Mouse (Mus musculus) midbrain, embryonic 10.5 days (tissue): ENCODE data around the gene Rabl6. TPM values are rescaled to one million over a fixed set of nuclear protein-coding genes. Genes with fewer than 3 reads are reported as not detected.

Experiments used
- DNase-seq: peaks from one replicate; pipeline ENCODE4 v3.0.0-alpha.2; 2017; ENCODE audit warnings: low spot score
- H3K27ac ChIP-seq: fragments of 300-500 bp; sonication (generic); replicated peaks from 2 replicates; pipeline ENCODE4 v1.5.1; 2016; ENCODE audit warnings: mild to moderate bottlenecking
- H3K27me3 ChIP-seq: fragments of 300-500 bp; sonication (generic); 2 replicates; pipeline ENCODE4 v1.6.1; 2016; ENCODE audit warnings: low read depth, mild to moderate bottlenecking; ENCODE audit not compliant: poor library complexity, severe bottlenecking
- H3K36me3 ChIP-seq: fragments of 300-500 bp; sonication (generic); 2 replicates; pipeline ENCODE4 v1.6.1; 2016; ENCODE audit warnings: mild to moderate bottlenecking, moderate library complexity
- H3K4me1 ChIP-seq: fragments of 300-500 bp; sonication (generic); 2 replicates; pipeline ENCODE4 v1.6.1; 2016
- H3K4me3 ChIP-seq: fragments of 300-500 bp; sonication (generic); 2 replicates; pipeline ENCODE4 v1.5.1; 2016; ENCODE audit warnings: mild to moderate bottlenecking, moderate library complexity
- H3K9me3 ChIP-seq: fragments of 300-500 bp; sonication (generic); replicated peaks from 2 replicates; pipeline ENCODE4 v1.6.1; 2016; ENCODE audit warnings: mild to moderate bottlenecking
- WGBS: fragments of 180-500 bp; shearing (Covaris S2); methylation state at CpG from one replicate; pipeline ENCODE4 v1.1.7; 2016; 5-methylcytosine and 5-hydroxymethylcytosine counted together
- polyA plus RNA-seq: library from polyadenylated mRNA; unstranded; fragments of >200 nt; fragmentation: Nextera tagmentation; extraction: Ambion mirVana; gene quantifications from 2 replicates; pipeline ENCODE4 v1.2.1, GENCODE M21; 2016

Rabl6 gene
- polyA plus RNA-seq, 1 experiment from 2014 or later, result 75.1 TPM

- no peaks in the 10 kb centered on the region for H3K9me3 ChIP-seq
- DNase-seq, result no peak
- peak overlapping the region; percentile 80 for H3K4me3 ChIP-seq
- 9% methylated on average over 43 of the region's 43 CpGs for WGBS
- H3K27me3 ChIP-seq, result no peaks in the 10 kb centered on the region
- peaks cover 32% of the 10 kb centered on the region for H3K4me1 ChIP-seq
- peak overlapping the region; percentile 92 for H3K27ac ChIP-seq
- 0 out of 2 replicates have a peak, but pooled peaks cover 3% of the 10 kb centered on the region for H3K36me3 ChIP-seq
Observed at GRCm38 (mm10) chr2:25545996-25546810, 62.1 kb downstream of the Rabl6 start.

GRCm38 (mm10) chr2:25541644-25542367, 66.5 kb downstream of the Rabl6 start:
- 92% methylated on average over 10 of the region's 10 CpGs for WGBS
- no peak overlapping the region for H3K4me3 ChIP-seq
- H3K36me3 ChIP-seq, result peaks cover 29% of the 10 kb centered on the region
- H3K27ac ChIP-seq, result no peak overlapping the region
- no peak for DNase-seq
- no peaks in the 10 kb centered on the region for H3K27me3 ChIP-seq
- H3K4me1 ChIP-seq, result peaks cover 26% of the 10 kb centered on the region
- H3K9me3 ChIP-seq, result no peaks in the 10 kb centered on the region

- Histone ChIP-seq H3K27ac (no peak overlapping the region), H3K27me3 (no peaks in the 10 kb centered on the region), H3K4me3 (no peak overlapping the region), H3K4me1 (peaks cover 17% of the 10 kb centered on the region), H3K36me3 (peaks cover 42% of the 10 kb centered on the region), H3K9me3 (no peaks in the 10 kb centered on the region)
- DNase-seq, result no peak
- WGBS, result 97% methylated on average over 4 of the region's 4 CpGs
Observed at GRCm38 (mm10) chr2:25540541-25540948, 67.8 kb downstream of the Rabl6 start.

- H3K9me3 ChIP-seq, result no peaks in the 10 kb centered on the region
- peaks cover under 1% of the 10 kb centered on the region; the same call in 1 of the 2 replicates for H3K4me1 ChIP-seq
- WGBS, result 93% methylated on average over 8 of the region's 8 CpGs
- peaks cover 78% of the 10 kb centered on the region for H3K36me3 ChIP-seq
- H3K4me3 ChIP-seq, result no peak overlapping the region
- no peaks in the 10 kb centered on the region for H3K27me3 ChIP-seq
- DNase-seq, result no peak
- no peak overlapping the region for H3K27ac ChIP-seq
Observed at GRCm38 (mm10) chr2:25536531-25536930, 71.8 kb downstream of the Rabl6 start.

DNA sequence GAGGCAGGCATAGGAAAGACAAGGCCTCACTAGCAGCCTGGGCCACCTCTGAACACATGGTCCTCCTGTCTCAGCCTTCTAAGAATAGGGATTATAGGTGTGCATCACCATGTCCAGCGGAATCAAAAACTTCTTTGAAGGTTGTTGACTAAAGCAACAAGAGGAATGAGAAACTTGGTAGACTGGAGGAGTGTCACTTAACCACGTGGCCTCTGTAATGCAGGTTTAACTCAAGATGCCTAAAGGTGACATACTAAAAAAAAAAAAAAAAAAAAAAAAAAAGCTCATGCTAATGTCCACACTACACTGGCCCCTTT, 73.5 kb downstream of the Rabl6 start:
- Histone ChIP-seq H3K4me1 (no peaks in the 10 kb centered on the region), H3K27ac (no peak overlapping the region), H3K36me3 (peaks cover 95% of the 10 kb centered on the region), H3K9me3 (no peaks in the 10 kb centered on the region), H3K27me3 (no peaks in the 10 kb centered on the region), H3K4me3 (no peak overlapping the region)
- WGBS, result 93% methylated on average over 2 of the region's 2 CpGs
- DNase-seq, result no peak

- WGBS, result 89% methylated on average over 3 of the region's 3 CpGs
- peaks cover 95% of the 10 kb centered on the region for H3K36me3 ChIP-seq
- no peak overlapping the region for H3K27ac ChIP-seq
Observed at GRCm38 (mm10) chr2:25534178-25534865, 74.0 kb downstream of the Rabl6 start.

GRCm38 (mm10) chr2:25533707-25534106, 74.6 kb downstream of the Rabl6 start:
- peaks cover 98% of the 10 kb centered on the region for H3K36me3 ChIP-seq
- no peak overlapping the region for H3K4me3 ChIP-seq
- WGBS, result 98% methylated on average over 2 of the region's 2 CpGs
- DNase-seq, result no peak
- no peaks in the 10 kb centered on the region for H3K27me3 ChIP-seq
- no peak overlapping the region for H3K27ac ChIP-seq
- no peaks in the 10 kb centered on the region for H3K9me3 ChIP-seq
- H3K4me1 ChIP-seq, result no peaks in the 10 kb centered on the region

More at GRCm38 (mm10) chr2:25534178-25534865, 74.0 kb downstream of the Rabl6 start:
- Histone ChIP-seq H3K9me3 (no peaks in the 10 kb centered on the region), H3K4me3 (no peak overlapping the region), H3K27me3 (no peaks in the 10 kb centered on the region), H3K4me1 (no peaks in the 10 kb centered on the region)
- DNase-seq, result no peak

Other genes starting within 250 kb of the Rabl6 start
- 6.0 and 8.4 TPM in 2 replicates for gene Uap1l1, start 242.8 kb downstream of the Rabl6 start, polyA plus RNA-seq
- gene Sapcd2, start 236.2 kb downstream of the Rabl6 start, polyA plus RNA-seq, result 73.4 and 86.4 TPM in 2 replicates
- 0.26 TPM in 1 of 2 replicates, not detected in the other for gene Entpd2, start 212.6 kb downstream of the Rabl6 start, polyA plus RNA-seq
- 80.6 and 125 TPM in 2 replicates for gene Npdc1, start 209.2 kb downstream of the Rabl6 start, polyA plus RNA-seq
- not detected in 2 replicates for gene Fut7, start 185.3 kb downstream of the Rabl6 start, polyA plus RNA-seq
- 6.2 and 8.1 TPM in 2 replicates for gene Abca2, start 179.8 kb downstream of the Rabl6 start, polyA plus RNA-seq
- 1.1 and 1.9 TPM in 2 replicates for gene Clic3, start 151.7 kb downstream of the Rabl6 start, polyA plus RNA-seq
- 17.4 and 26.4 TPM in 2 replicates for gene Paxx, start 147.4 kb downstream of the Rabl6 start, polyA plus RNA-seq
- gene Ptgds, start 138.5 kb downstream of the Rabl6 start, polyA plus RNA-seq, result 0.16 TPM in 1 of 2 replicates, not detected in the other
- gene Lcn12, start 114.6 kb downstream of the Rabl6 start, polyA plus RNA-seq, result not detected in 2 replicates
- 91.2 and 108 TPM in 2 replicates for gene Fbxw5, start 107.8 kb downstream of the Rabl6 start, polyA plus RNA-seq
- gene C8g, start 106.8 kb downstream of the Rabl6 start, polyA plus RNA-seq, result 5.2 and 5.6 TPM in 2 replicates
- 38.9 and 41.4 TPM in 2 replicates for gene Traf2, start 61.6 kb downstream of the Rabl6 start, polyA plus RNA-seq
- gene Edf1, start 50.7 kb downstream of the Rabl6 start, polyA plus RNA-seq, result 344 and 364 TPM in 2 replicates
- 6.7 and 7.8 TPM in 2 replicates for gene Mamdc4, start 33.7 kb downstream of the Rabl6 start, polyA plus RNA-seq
- 159 and 187 TPM in 2 replicates for gene Phpt1, start 33.3 kb downstream of the Rabl6 start, polyA plus RNA-seq
- 0.05 and 0.27 TPM in 2 replicates for gene Ajm1, start 26.8 kb downstream of the Rabl6 start, polyA plus RNA-seq
- 0.04 and 0.12 TPM in 2 replicates for gene Ccdc183, start 9.2 kb upstream of the Rabl6 start, polyA plus RNA-seq
- 12.8 and 14.7 TPM in 2 replicates for gene Tmem141, start 13.5 kb upstream of the Rabl6 start, polyA plus RNA-seq
- 0.36 and 1.4 TPM in 2 replicates for gene Fcna, start 19.5 kb upstream of the Rabl6 start, polyA plus RNA-seq
- gene Lcn8, start 44.6 kb upstream of the Rabl6 start, polyA plus RNA-seq, result not detected in 2 replicates
- not detected in 2 replicates for gene Lcn5, start 49.4 kb upstream of the Rabl6 start, polyA plus RNA-seq
- not detected in 2 replicates for gene Lcn6, start 68.3 kb upstream of the Rabl6 start, polyA plus RNA-seq
- not detected in 2 replicates for gene Lcn10, start 74.2 kb upstream of the Rabl6 start, polyA plus RNA-seq
- not detected in 2 replicates for gene Obp2a, start 91.5 kb upstream of the Rabl6 start, polyA plus RNA-seq
- 70.8 and 77.6 TPM in 2 replicates for gene Bmyc, start 98.2 kb upstream of the Rabl6 start, polyA plus RNA-seq
- gene Obp2b, start 128.5 kb upstream of the Rabl6 start, polyA plus RNA-seq, result not detected in 2 replicates
- not detected in 2 replicates for gene Lcn3, start 157.0 kb upstream of the Rabl6 start, polyA plus RNA-seq
- not detected in 2 replicates for gene Lcn11, start 168.5 kb upstream of the Rabl6 start, polyA plus RNA-seq
- not detected in 2 replicates for gene Gm13539, start 173.7 kb upstream of the Rabl6 start, polyA plus RNA-seq
- not detected in 2 replicates for gene Glt6d1, start 207.3 kb upstream of the Rabl6 start, polyA plus RNA-seq
- gene Lcn9, start 214.6 kb upstream of the Rabl6 start, polyA plus RNA-seq, result not detected in 2 replicates
- gene Sohlh1, start 238.7 kb upstream of the Rabl6 start, polyA plus RNA-seq, result not detected in 2 replicates